Mouse (Mus musculus) embryonic facial prominence, embryonic 15.5 days (tissue): ENCODE data around the gene Acox3. TPM values are rescaled to one million over a fixed set of nuclear protein-coding genes. Genes with fewer than 3 reads are reported as not detected.
A peak's percentile ranks its signal among the peaks of the same experiment; 100 is the strongest.
"Not testable (repeated sequence)": the region's sequence is repeated elsewhere in the genome, so short reads cannot be mapped to it uniquely, and the experiment has no call there.

Experiments used
- ATAC-seq: fragments of 200-750 bp; cut with Nextera tagmentation; 2 replicates; pipeline ENCODE4 v1.8.0; 2017; ENCODE audit warnings: low read depth, moderate TSS enrichment; ENCODE audit not compliant: insufficient number of reproducible peaks, low FRiP score, low TSS enrichment
- H3K27ac ChIP-seq: fragments of 300-500 bp; sonication (generic); replicated peaks from 2 replicates; pipeline ENCODE4 v1.5.1; 2015; ENCODE audit warnings: mild to moderate bottlenecking, inconsistent platforms
- H3K27me3 ChIP-seq: fragments of 300-500 bp; sonication (generic); 2 replicates; pipeline ENCODE4 v1.6.1; 2015; ENCODE audit warnings: inconsistent platforms
- H3K36me3 ChIP-seq: fragments of 300-500 bp; sonication (generic); 2 replicates; pipeline ENCODE4 v1.6.1; 2015; ENCODE audit warnings: mild to moderate bottlenecking, inconsistent platforms
- H3K4me1 ChIP-seq: fragments of 300-500 bp; sonication (generic); 2 replicates; pipeline ENCODE4 v1.6.1; 2015; ENCODE audit warnings: inconsistent platforms
- H3K4me2 ChIP-seq: fragments of 300-500 bp; sonication (generic); replicated peaks from 2 replicates; pipeline ENCODE4 v1.6.1; 2015; ENCODE audit warnings: mild to moderate bottlenecking, inconsistent platforms
- H3K4me3 ChIP-seq: fragments of 300-500 bp; sonication (generic); replicated peaks from 2 replicates; pipeline ENCODE4 v1.5.1; 2015; ENCODE audit warnings: mild to moderate bottlenecking, inconsistent platforms
- H3K9ac ChIP-seq: fragments of 300-500 bp; sonication (generic); 2 replicates; pipeline ENCODE4 v1.6.1; 2015; ENCODE audit warnings: inconsistent platforms
- H3K9me3 ChIP-seq: fragments of 300-500 bp; sonication (generic); replicated peaks from 2 replicates; pipeline ENCODE4 v1.6.1; 2016; ENCODE audit warnings: inconsistent platforms
- WGBS: fragments of 180-500 bp; shearing (Covaris S2); methylation state at CpG from one replicate; pipeline ENCODE4 v1.1.7; 2015; 5-methylcytosine and 5-hydroxymethylcytosine counted together
- polyA plus RNA-seq: library from polyadenylated mRNA; unstranded; fragments of >200 nt; fragmentation: Nextera tagmentation; extraction: Ambion mirVana; gene quantifications from 2 replicates; pipeline ENCODE4 v1.2.1, GENCODE M21; 2015

The Acox3 gene
- polyA plus RNA-seq, 1 experiment from 2014 or later = 13.7 TPM

- ATAC-seq = no peak
- H3K9ac ChIP-seq = no peak overlapping the region
- no peak overlapping the region for H3K4me2 ChIP-seq
- no peak overlapping the region for H3K27ac ChIP-seq
- 56% methylated on average over 5 of the region's 5 CpGs for WGBS
- peaks cover 17% of the 10 kb centered on the region for H3K4me1 ChIP-seq
- no peaks in the 10 kb centered on the region for H3K27me3 ChIP-seq
- no peak overlapping the region for H3K4me3 ChIP-seq
- H3K36me3 ChIP-seq = no peaks in the 10 kb centered on the region
- no peaks in the 10 kb centered on the region for H3K9me3 ChIP-seq
These were observed 3.5 kb upstream of the Acox3 start for GRCm38 (mm10) chr5:35579247-35579893.

GRCm38 (mm10) chr5:35580156-35580922 lies 2.5 kb upstream of the Acox3 start:
- Histone ChIP-seq H3K4me1 (peaks cover 14% of the 10 kb centered on the region), H3K9ac (no peak overlapping the region), H3K4me3 (no peak overlapping the region), H3K36me3 (no peaks in the 10 kb centered on the region), H3K27ac (no peak overlapping the region), H3K27me3 (no peaks in the 10 kb centered on the region), H3K4me2 (no peak overlapping the region), H3K9me3 (no peaks in the 10 kb centered on the region)
- no peak for ATAC-seq
- 34% methylated on average over 3 of the region's 3 CpGs for WGBS

DNA sequence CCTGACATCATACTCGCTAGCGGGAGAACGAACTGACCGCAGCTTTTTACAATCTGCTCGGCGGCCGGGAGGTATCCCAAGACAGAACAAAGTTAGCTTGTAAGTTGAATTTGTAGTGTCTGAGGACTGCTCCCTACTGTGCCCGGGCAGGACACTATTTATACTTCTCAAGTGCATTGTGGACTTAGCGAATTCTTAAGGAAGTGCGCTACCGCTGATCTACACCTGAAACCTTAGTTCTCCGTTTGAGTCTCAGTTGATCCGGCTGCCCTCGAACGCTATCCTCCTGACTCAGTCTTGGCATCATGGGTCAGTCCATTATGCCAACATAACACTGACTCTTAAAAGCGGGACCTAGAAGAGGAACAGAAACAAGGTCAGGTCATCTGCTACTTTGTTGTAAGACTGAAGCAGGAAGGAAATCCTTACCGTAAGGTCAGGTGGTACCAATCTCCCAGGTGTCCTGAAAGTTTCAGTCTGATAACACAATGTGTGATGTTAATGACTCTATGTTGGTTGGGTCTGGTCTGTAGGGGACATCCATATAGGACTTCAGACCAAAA lies 462 bp downstream of the Acox3 start:
- WGBS = 3% methylated on average over 17 of the region's 17 CpGs
- Histone ChIP-seq H3K4me2 (peak overlapping the region; percentile 63), H3K27ac (peak overlapping the region; percentile 28; the same call in 1 of the 2 replicates), H3K36me3 (no peaks in the 10 kb centered on the region), H3K4me1 (peaks cover 12% of the 10 kb centered on the region), H3K4me3 (peak overlapping the region; percentile 73), H3K27me3 (no peaks in the 10 kb centered on the region), H3K9ac (peak overlapping the region; percentile 42), H3K9me3 (no peaks in the 10 kb centered on the region)
- ATAC-seq = no peak

GRCm38 (mm10) chr5:35584259-35584658 lies 1.4 kb downstream of the Acox3 start:
- not testable (repeated sequence) for H3K27ac ChIP-seq, H3K4me2 ChIP-seq, H3K4me3 ChIP-seq, H3K27me3 ChIP-seq, ATAC-seq, H3K9ac ChIP-seq, H3K9me3 ChIP-seq, H3K36me3 ChIP-seq
- WGBS = 87% methylated on average over 2 of the region's 2 CpGs
- peaks cover 12% of the 10 kb centered on the region for H3K4me1 ChIP-seq

GRCm38 (mm10) chr5:35591497-35591896 lies 8.7 kb downstream of the Acox3 start:
- Histone ChIP-seq H3K4me2 (no peak overlapping the region), H3K4me3 (no peak overlapping the region), H3K4me1 (no peaks in the 10 kb centered on the region), H3K9ac (no peak overlapping the region), H3K9me3 (no peaks in the 10 kb centered on the region; the same call in 1 of the 2 replicates), H3K27me3 (no peaks in the 10 kb centered on the region), H3K27ac (no peak overlapping the region), H3K36me3 (peaks cover 58% of the 10 kb centered on the region)
- WGBS = 79% methylated on average over 4 of the region's 4 CpGs
- ATAC-seq = no peak

DNA sequence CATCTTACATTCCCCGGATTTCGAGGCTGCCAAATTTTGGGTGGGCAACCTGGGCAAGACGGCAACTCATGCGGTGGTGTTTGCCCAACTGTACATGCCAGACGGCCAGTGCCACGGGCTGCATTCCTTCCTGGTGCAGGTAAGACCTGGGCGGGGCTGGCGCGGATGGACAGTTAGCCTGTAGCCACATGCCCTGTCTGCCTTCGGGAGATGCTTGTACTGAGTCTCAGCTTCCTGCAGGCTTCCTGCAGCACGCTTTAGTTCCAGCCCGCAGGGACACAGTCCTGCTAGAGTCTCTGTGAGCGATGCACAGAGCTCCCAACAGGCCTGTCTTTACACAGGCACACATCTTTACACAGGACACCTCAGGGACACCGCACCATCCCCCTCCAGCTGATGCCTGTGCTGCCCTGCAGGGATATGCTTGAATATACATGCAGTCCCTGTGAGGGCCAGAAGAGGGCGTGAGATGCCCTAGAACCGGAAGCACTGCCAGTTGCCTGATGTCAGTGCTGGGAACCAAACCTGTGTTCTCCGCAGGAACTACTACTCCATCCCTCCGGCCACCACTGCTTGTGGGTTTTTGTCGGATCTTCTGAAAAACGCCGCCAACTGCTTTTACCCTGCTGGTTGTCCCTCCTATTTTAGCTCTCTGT lies 9.4 kb downstream of the Acox3 start:
- Histone ChIP-seq H3K4me3 (no peak overlapping the region), H3K9me3 (no peaks in the 10 kb centered on the region; the same call in 1 of the 2 replicates), H3K4me2 (no peak overlapping the region), H3K4me1 (no peaks in the 10 kb centered on the region), H3K27ac (no peak overlapping the region), H3K27me3 (no peaks in the 10 kb centered on the region), H3K36me3 (peaks cover 58% of the 10 kb centered on the region), H3K9ac (no peak overlapping the region)
- WGBS = 79% methylated on average over 21 of the region's 21 CpGs
- no peak for ATAC-seq

DNA sequence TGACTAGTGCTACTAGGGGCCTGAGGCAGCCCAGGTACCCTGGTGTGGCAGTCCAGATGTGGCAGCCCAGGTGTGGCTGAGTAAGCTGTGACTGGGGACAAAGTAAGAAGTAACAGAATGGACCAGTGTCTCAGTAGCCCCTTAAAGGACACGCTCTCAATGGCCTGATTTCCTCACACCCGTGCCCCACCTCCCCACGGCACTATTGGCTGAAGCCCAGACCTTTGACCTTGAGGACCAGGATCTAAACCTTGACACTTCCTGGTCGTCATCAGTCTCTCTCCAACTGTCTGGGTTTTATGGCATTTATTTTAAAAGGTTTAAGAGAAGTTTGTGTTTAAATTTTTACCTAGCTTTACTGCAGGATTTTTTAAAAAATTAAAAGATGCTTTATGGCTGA lies 10.0 kb downstream of the Acox3 start:
- H3K4me3 ChIP-seq = no peak overlapping the region
- 61% methylated on average over 4 of the region's 4 CpGs for WGBS
- no peaks in the 10 kb centered on the region; the same call in 1 of the 2 replicates for H3K9me3 ChIP-seq
- H3K9ac ChIP-seq = no peak overlapping the region
- H3K4me1 ChIP-seq = no peaks in the 10 kb centered on the region
- no peak overlapping the region for H3K27ac ChIP-seq
- no peak overlapping the region for H3K4me2 ChIP-seq
- H3K36me3 ChIP-seq = peaks cover 59% of the 10 kb centered on the region
- H3K27me3 ChIP-seq = no peaks in the 10 kb centered on the region
- ATAC-seq = no peak

GRCm38 (mm10) chr5:35593272-35593671 lies 10.4 kb downstream of the Acox3 start:
- Histone ChIP-seq H3K4me1 (no peaks in the 10 kb centered on the region), H3K4me3 (no peak overlapping the region), H3K27ac (no peak overlapping the region), H3K9me3 (no peaks in the 10 kb centered on the region; the same call in 1 of the 2 replicates), H3K27me3 (no peaks in the 10 kb centered on the region), H3K36me3 (peaks cover 64% of the 10 kb centered on the region), H3K4me2 (no peak overlapping the region), H3K9ac (no peak overlapping the region)
- 82% methylated on average over 6 of the region's 6 CpGs for WGBS
- no peak for ATAC-seq

- no peak overlapping the region for H3K9ac ChIP-seq
- no peak overlapping the region for H3K4me2 ChIP-seq
- H3K9me3 ChIP-seq = no peaks in the 10 kb centered on the region; the same call in 1 of the 2 replicates
- H3K27ac ChIP-seq = no peak overlapping the region
- no peak for ATAC-seq
- H3K4me3 ChIP-seq = no peak overlapping the region
- WGBS = 95% methylated on average over 4 of the region's 4 CpGs
- H3K4me1 ChIP-seq = no peaks in the 10 kb centered on the region
- no peaks in the 10 kb centered on the region for H3K27me3 ChIP-seq
- peaks cover 59% of the 10 kb centered on the region for H3K36me3 ChIP-seq
These were observed 11.9 kb downstream of the Acox3 start for GRCm38 (mm10) chr5:35594768-35595167.

GRCm38 (mm10) chr5:35595706-35596105 lies 12.9 kb downstream of the Acox3 start:
- Histone ChIP-seq H3K9ac (no peak overlapping the region), H3K27me3 (no peaks in the 10 kb centered on the region), H3K36me3 (peaks cover 57% of the 10 kb centered on the region), H3K4me3 (no peak overlapping the region), H3K9me3 (no peaks in the 10 kb centered on the region), H3K27ac (no peak overlapping the region; the same call in 1 of the 2 replicates), H3K4me1 (no peaks in the 10 kb centered on the region), H3K4me2 (no peak overlapping the region)
- no peak for ATAC-seq
- 17% methylated on average over 4 of the region's 4 CpGs for WGBS
